Mouse (Mus musculus) mouse embryonic stem cell (cell line): Measurements from ENCODE around the gene Gm10720.
"Not testable (repeated sequence)": the region's sequence is repeated elsewhere in the genome, so short reads cannot be mapped to it uniquely, and the experiment has no call there.

Experiments used
- in situ Hi-C, 2 experiments: fragments of 300-500 bp; cut with MboI; formaldehyde crosslinking; loops; 1 replicate in 1 of 2; 3 replicates in 1 of 2; pipeline ENCODE4 v1.14.3; 2019 to 2020; ENCODE audit warnings: low sequenced_read_pairs in 2 of 2, low pct_unique_long_range_greater_than_20kb in 1 of 2, mixed read lengths in 1 of 2; ENCODE audit not compliant: unreplicated experiment in 1 of 2

Gm10720 gene

GRCm38 (mm10) chr9:3023985-3024648 lies 8.7 kb downstream of the Gm10720 start:
- in situ Hi-C loops: not testable (repeated sequence)

DNA sequence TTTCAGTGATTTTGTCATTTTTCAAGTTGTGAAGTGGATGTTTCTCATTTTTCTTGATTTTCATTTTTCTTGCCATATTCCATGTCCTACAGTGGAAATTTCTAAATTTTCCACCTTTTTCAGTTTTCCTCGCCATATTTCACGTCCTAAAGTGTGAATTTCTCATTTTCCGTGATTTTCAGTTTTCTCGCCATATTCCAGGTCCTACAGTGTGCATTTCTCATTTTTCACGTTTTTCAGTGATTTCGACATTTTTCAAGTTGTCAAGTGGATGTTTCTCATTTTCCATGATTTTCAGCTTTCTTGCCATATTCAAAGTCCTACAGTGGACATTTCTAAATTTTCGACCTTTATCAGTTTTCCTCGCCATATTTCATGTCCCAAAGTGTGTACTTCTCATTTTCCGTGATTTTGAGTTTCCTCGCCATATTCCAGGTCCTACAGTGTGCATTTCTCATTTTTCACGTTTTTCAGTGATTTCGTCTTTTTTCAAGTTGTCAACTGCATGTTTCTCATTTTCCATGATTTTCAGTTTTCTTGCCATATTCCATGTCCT lies 9.5 kb downstream of the Gm10720 start, which contains the start of gene Gm10717:
Gm10717 (plus strand) TSS at position 506 of the 556 bp plus-strand sequence.
- in situ Hi-C loops: not testable (repeated sequence)

DNA sequence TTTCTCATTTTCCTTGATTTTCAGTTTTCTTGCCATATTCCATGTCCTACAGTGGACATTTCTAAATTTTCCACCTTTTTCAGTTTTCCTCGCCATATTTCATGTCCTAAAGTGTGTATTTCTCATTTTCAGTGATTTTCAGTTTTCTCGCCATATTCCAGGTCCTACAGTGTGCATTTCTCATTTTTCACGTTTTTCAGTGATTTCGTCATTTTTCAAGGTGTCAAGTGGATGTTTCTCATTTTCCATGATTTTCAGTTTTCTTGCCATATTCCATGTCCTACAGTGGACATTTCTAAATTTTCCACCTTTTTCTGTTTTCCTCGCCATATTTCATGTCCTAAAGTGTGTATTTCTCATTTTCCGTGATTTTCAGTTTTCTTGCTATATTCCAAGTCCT lies 10.2 kb downstream of the Gm10720 start:
- in situ Hi-C loops: not testable (repeated sequence)

DNA sequence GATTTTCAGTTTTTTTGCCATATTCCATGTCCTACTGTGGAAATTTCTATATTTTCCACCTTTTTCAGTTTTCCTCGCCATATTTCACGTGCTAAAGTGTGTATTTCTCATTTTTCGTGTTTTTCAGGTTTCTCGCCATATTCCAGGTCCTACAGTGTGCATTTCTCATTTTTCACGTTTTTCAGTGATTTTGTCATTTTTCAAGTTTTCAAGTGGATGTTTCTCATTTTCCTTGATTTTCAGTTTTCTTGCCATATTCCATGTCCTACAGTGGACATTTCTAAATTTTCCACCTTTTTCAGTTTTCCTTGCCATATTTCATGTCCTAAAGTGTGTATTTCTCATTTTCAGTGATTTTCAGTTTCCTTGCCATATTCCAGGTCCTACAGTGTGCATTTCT lies 10.7 kb downstream of the Gm10720 start:
- in situ Hi-C loops: not testable (repeated sequence)

- in situ Hi-C loops: not testable (repeated sequence)
These were observed 11.3 kb downstream of the Gm10720 start for GRCm38 (mm10) chr9:3026741-3027140.

- in situ Hi-C loops: not testable (repeated sequence)
These were observed 11.7 kb downstream of the Gm10720 start for GRCm38 (mm10) chr9:3027200-3027599.

- in situ Hi-C loops: not testable (repeated sequence)
These were observed 14.0 kb downstream of the Gm10720 start for GRCm38 (mm10) chr9:3029276-3030000.

- in situ Hi-C loops: not testable (repeated sequence)
These were observed 15.3 kb downstream of the Gm10720 start for GRCm38 (mm10) chr9:3030677-3031318.

DNA sequence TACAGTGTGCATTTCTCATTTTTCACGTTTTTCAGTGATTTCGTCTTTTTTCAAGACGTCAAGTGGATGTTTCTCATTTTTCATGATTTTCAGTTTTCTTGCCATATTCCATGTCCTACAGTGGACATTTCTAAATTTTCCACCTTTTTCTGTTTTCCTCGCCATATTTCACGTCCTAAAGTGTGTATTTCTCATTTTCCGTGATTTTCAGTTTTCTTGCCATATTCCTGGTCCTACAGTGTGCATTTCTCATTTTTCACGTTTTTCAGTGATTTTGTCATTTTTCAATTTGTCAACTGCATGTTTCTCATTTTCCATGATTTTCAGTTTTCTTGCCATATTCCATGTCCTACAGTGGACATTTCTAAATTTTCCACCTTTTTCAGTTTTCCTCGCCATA lies 18.8 kb downstream of the Gm10720 start, which contains the start of gene Gm17535:
Gm17535 (plus strand) TSS at position 301 of the 400 bp plus-strand sequence.
- in situ Hi-C loops: not testable (repeated sequence)

- in situ Hi-C loops: not testable (repeated sequence)
These were observed 21.1 kb downstream of the Gm10720 start, which contains the start of gene Gm10715 for GRCm38 (mm10) chr9:3036577-3036976. Gene Gm10715, plus strand, starts transcription at chr9:3036877.

GRCm38 (mm10) chr9:3038161-3038560 lies 22.7 kb downstream of the Gm10720 start:
- in situ Hi-C loops: not testable (repeated sequence)
